Mouse (Mus musculus) lung, embryonic 14.5 days (tissue): ENCODE results near the gene Tmem254a. TPM values are rescaled to one million over a fixed set of nuclear protein-coding genes. Genes with fewer than 3 reads are reported as not detected.
"Not testable (repeated sequence)": the region's sequence is repeated elsewhere in the genome, so short reads cannot be mapped to it uniquely, and the experiment has no call there.

Experiments used
- ATAC-seq: fragments of 200-750 bp; cut with Nextera tagmentation; 2 replicates; pipeline ENCODE4 v1.8.0; 2017; ENCODE audit warnings: mild to moderate bottlenecking, moderate TSS enrichment, moderate library complexity; ENCODE audit not compliant: insufficient read depth
- DNase-seq: peaks from one replicate; pipeline ENCODE4 v3.0.0-alpha.2; 2015
- H3K27ac ChIP-seq: fragments of 300-500 bp; sonication (generic); 2 replicates; pipeline ENCODE4 v1.5.1; 2014; ENCODE audit warnings: low read depth, mild to moderate bottlenecking, moderate library complexity
- H3K27me3 ChIP-seq: fragments of 300-500 bp; sonication (generic); 2 replicates; pipeline ENCODE4 v1.6.1; 2014; ENCODE audit warnings: low read length, control low read depth; ENCODE audit not compliant: insufficient read depth
- H3K36me3 ChIP-seq: fragments of 300-500 bp; sonication (generic); 2 replicates; pipeline ENCODE4 v1.6.1; 2014; ENCODE audit warnings: control low read depth; ENCODE audit not compliant: insufficient read depth
- H3K4me1 ChIP-seq: fragments of 300-500 bp; sonication (generic); 2 replicates; pipeline ENCODE4 v1.6.1; 2014; ENCODE audit warnings: antibody characterized with exemption, control low read depth; ENCODE audit not compliant: insufficient read depth
- H3K4me2 ChIP-seq: fragments of 300-500 bp; sonication (generic); 2 replicates; pipeline ENCODE4 v1.6.1; 2014; ENCODE audit warnings: mild to moderate bottlenecking
- H3K4me3 ChIP-seq: fragments of 300-500 bp; sonication (generic); 2 replicates; pipeline ENCODE4 v1.5.1; 2014; ENCODE audit warnings: low read depth, low read length
- H3K9ac ChIP-seq: fragments of 300-500 bp; sonication (generic); 2 replicates; pipeline ENCODE4 v1.6.1; 2014
- H3K9me3 ChIP-seq: fragments of 300-500 bp; sonication (generic); 2 replicates; pipeline ENCODE4 v1.6.1; 2016; ENCODE audit warnings: low read depth, low read length, control low read depth
- WGBS: fragments of 180-500 bp; shearing (Covaris S2); extraction: QIAGEN DNeasy Blood & Tissue Kit; methylation state at CpG from one replicate; pipeline ENCODE4 v1.1.7; 2014; 5-methylcytosine and 5-hydroxymethylcytosine counted together
- polyA plus RNA-seq: library from polyadenylated mRNA; unstranded; fragments of >200 nt; fragmentation: Nextera tagmentation; extraction: Ambion mirVana; gene quantifications from 2 replicates; pipeline ENCODE4 v1.2.1, GENCODE M21; 2014

Tmem254a gene
- 1.6 and 4.5 TPM in 2 replicates for polyA plus RNA-seq

GRCm38 (mm10) chr14:25927562-25927881 is at the start of gene Tmem254a:
Gene Tmem254a, minus strand, starts transcription at chr14:25927672.
- not testable (repeated sequence) for H3K9ac ChIP-seq, H3K27me3 ChIP-seq, H3K4me1 ChIP-seq, DNase-seq, H3K9me3 ChIP-seq, H3K4me2 ChIP-seq, H3K4me3 ChIP-seq, H3K27ac ChIP-seq, H3K36me3 ChIP-seq
- ATAC-seq = peak; percentile 89
- WGBS = no CpG with 5 or more reads among the region's 10 CpGs

DNA sequence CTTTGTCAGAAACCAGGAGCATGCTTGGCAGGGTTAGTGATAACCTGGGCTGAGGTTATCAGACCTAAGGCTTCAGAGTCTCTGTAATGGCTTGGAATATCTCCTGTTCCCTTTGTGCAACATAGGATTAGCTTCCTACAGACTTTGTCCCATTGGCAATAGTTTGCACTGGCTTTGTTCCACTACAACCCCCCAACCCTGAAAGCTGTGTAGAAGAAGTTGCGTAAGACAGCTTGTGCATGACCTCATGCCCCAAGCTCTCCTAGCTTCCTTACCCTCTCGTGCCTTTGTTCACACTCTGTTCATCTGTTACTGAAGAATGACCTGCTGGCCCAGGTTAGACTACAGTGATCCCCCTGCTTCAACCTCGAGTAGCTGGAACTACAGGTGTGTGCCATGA is 30.4 kb upstream of the Tmem254a start:
- H3K36me3 ChIP-seq, H3K27me3 ChIP-seq, H3K9me3 ChIP-seq, DNase-seq, H3K4me3 ChIP-seq, H3K4me1 ChIP-seq, H3K9ac ChIP-seq, ATAC-seq, H3K27ac ChIP-seq, H3K4me2 ChIP-seq: not testable (repeated sequence)
- no CpG with 5 or more reads among the region's 3 CpGs for WGBS

DNA sequence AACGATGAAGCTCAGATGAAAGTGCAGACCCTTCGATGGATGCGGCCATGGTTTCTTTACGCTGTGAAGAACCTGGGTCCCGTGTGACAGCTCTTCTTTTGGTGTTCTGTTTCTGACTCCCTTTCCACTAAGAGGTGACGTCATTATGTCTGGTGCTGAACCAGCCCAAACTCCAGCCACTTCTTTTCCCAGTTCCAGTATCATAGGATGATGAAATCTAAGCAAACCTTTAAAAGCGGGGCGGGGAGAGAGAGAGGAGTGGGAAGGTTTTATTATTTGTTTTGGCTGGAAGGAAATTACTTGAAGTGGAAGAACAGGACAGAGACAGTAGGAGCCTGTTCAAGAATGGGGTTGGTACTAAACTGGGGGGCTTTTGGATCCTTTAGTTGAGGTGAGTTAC is 10.5 kb upstream of the Tmem254a start, which contains the start of gene Cphx1:
TSS of gene Cphx1 (plus strand) at position 301 of the 400 bp plus-strand sequence.
- ATAC-seq, H3K9me3 ChIP-seq, H3K4me3 ChIP-seq, H3K4me2 ChIP-seq, H3K36me3 ChIP-seq, H3K27ac ChIP-seq, H3K27me3 ChIP-seq, H3K4me1 ChIP-seq, DNase-seq, H3K9ac ChIP-seq: not testable (repeated sequence)
- no CpG with 5 or more reads among the region's 8 CpGs for WGBS

- no CpG with 5 or more reads among the region's 5 CpGs for WGBS
- not testable (repeated sequence) for H3K9me3 ChIP-seq, H3K9ac ChIP-seq, ATAC-seq, H3K4me3 ChIP-seq, DNase-seq, H3K4me2 ChIP-seq, H3K36me3 ChIP-seq, H3K27ac ChIP-seq, H3K4me1 ChIP-seq, H3K27me3 ChIP-seq
Measured at GRCm38 (mm10) chr14:25936867-25937630, 9.6 kb upstream of the Tmem254a start.

GRCm38 (mm10) chr14:25926814-25927561 is 484 bp downstream of the Tmem254a start:
- WGBS = no CpG with 5 or more reads among the region's 44 CpGs
- ATAC-seq = peak; percentile 93

GRCm38 (mm10) chr14:25918427-25919170 is 8.9 kb downstream of the Tmem254a start:
- not testable (repeated sequence) for H3K27ac ChIP-seq, H3K9me3 ChIP-seq, H3K4me3 ChIP-seq, H3K9ac ChIP-seq, H3K36me3 ChIP-seq, DNase-seq, H3K27me3 ChIP-seq, H3K4me2 ChIP-seq, H3K4me1 ChIP-seq
- WGBS = no CpG with 5 or more reads among the region's 5 CpGs
- ATAC-seq = peak; percentile 74

More at GRCm38 (mm10) chr14:25926814-25927561, 484 bp downstream of the Tmem254a start:
- not testable (repeated sequence) for DNase-seq, H3K4me1 ChIP-seq, H3K27me3 ChIP-seq, H3K4me2 ChIP-seq, H3K9me3 ChIP-seq, H3K36me3 ChIP-seq, H3K27ac ChIP-seq, H3K9ac ChIP-seq, H3K4me3 ChIP-seq

DNA sequence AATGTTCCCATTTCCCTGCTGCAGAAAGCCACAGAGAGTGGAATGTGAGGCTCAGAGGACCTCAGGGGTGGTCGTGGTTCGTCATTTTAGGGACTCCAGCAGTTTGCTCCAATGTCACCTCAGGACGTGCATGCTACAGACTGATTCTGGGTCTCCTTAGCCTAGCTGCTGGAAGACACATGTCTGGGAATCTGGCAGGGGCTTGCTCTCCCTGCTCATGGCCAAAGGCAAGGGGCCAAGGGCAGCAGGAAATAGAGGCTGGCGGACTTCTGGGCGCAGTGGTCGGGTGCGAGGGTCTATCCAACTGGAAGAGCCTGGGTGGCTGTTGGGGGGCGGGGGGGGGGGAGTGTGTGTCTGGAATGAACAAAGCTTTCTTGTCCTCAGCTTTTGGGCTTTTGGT is 18.5 kb downstream of the Tmem254a start:
- H3K27ac ChIP-seq, H3K36me3 ChIP-seq, H3K9me3 ChIP-seq, ATAC-seq, H3K4me1 ChIP-seq, DNase-seq, H3K9ac ChIP-seq, H3K27me3 ChIP-seq, H3K4me3 ChIP-seq, H3K4me2 ChIP-seq: not testable (repeated sequence)
- no CpG with 5 or more reads among the region's 8 CpGs for WGBS

GRCm38 (mm10) chr14:25907272-25907671 is 20.2 kb downstream of the Tmem254a start:
- ATAC-seq, DNase-seq: not testable (repeated sequence)
- WGBS = no CpG with 5 or more reads among the region's 9 CpGs

DNA sequence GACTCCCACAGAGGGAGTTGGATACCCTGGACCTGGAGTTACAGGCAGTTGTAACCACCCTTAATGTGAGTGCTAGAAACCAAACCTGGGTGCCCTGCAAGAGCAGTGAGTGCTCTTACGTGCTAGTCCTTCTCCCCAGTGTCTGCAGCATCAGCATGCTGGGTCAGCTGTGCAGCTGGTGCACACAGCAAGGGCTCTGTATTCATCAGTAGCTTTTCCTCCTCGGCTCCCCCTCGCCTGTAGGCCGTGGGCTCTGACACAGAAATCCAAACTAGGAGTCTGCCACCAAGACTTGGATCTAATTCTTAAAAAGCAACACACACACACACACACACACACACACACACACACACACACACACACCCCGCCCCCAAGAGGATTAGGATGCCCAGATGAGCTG is 22.2 kb downstream of the Tmem254a start:
- ATAC-seq = not testable (repeated sequence)

More at GRCm38 (mm10) chr14:25907272-25907671, 20.2 kb downstream of the Tmem254a start:
- not testable (repeated sequence) for H3K9ac ChIP-seq, H3K27me3 ChIP-seq, H3K36me3 ChIP-seq, H3K27ac ChIP-seq, H3K9me3 ChIP-seq, H3K4me3 ChIP-seq, H3K4me1 ChIP-seq, H3K4me2 ChIP-seq

GRCm38 (mm10) chr14:25903000-25903399 is 24.5 kb downstream of the Tmem254a start, which contains the start of gene Plac9a:
Gene Plac9a, minus strand, starts transcription at chr14:25903100.
- not testable (repeated sequence) for H3K9ac ChIP-seq, H3K4me3 ChIP-seq, H3K36me3 ChIP-seq, H3K27me3 ChIP-seq, H3K4me2 ChIP-seq, H3K9me3 ChIP-seq, ATAC-seq, H3K27ac ChIP-seq, DNase-seq, H3K4me1 ChIP-seq
- WGBS = no CpG with 5 or more reads among the region's 10 CpGs

More for the DNA sequence above, 22.2 kb downstream of the Tmem254a start:
- not testable (repeated sequence) for H3K9ac ChIP-seq, H3K4me2 ChIP-seq, H3K4me1 ChIP-seq, H3K36me3 ChIP-seq, H3K9me3 ChIP-seq, H3K4me3 ChIP-seq, H3K27ac ChIP-seq, DNase-seq, H3K27me3 ChIP-seq
- WGBS = 54% methylated on average over 1 of the region's 5 CpGs
